In the genomic region with DNA sequence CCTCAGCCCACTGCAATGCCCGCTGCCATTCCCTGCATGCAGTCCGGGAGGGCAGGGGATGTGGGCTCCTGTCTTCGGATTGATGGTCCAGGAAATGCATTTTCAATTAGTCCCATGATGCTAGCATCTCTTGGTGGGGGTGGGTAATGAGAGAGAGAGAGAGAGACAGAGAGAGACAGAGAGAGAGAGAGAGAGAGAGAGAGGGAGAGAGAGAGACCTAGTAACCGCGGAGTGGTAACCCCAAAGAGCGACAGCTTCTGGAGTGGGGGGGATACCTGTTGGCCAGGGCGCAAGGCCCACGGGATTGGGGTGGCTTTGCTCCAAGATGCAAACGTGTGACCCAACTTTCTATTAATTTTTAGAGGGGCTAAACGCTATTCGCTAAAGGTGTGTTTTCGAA, we compare ENCODE assay signal across 9 mouse cellular contexts. TPM values are rescaled to one million over a fixed set of nuclear protein-coding genes. Genes with fewer than 3 reads are reported as not detected.
DNase-seq lines count a peak whose midpoint lies in the region; ATAC-seq and TF ChIP-seq lines count a peak whose summit lies in the region.
"Had no signal": no experiment of that assay in that cellular context is flagged by ENCODE, and none has a peak within 500 bp of the region (broad histone marks: within the 10 kb centered on the region; RNA-seq: fewer than 3 reads in every experiment).

A gene (plus strand): TSS at position 301 of the 400 bp plus-strand sequence.

- DNase-seq in kidney, postnatal 0 days (ENCODE audit: low spot score): no peak
- no peak for DNase-seq in kidney, postnatal 4 days
- no peak for DNase-seq in forebrain, embryonic 11.5 days (ENCODE audit: low spot score)
- DNase-seq in layer of hippocampus, postnatal 36 days: no peak
- DNase-seq in urinary bladder, adult 2 months (ENCODE audit: low spot score): no peak
- no peak for DNase-seq in spleen, postnatal 36 days (ENCODE audit: low spot score in 2 of 2)
- DNase-seq: lung, postnatal 4 days had no signal

- H3K4me2 ChIP-seq in kidney, postnatal 0 days (ENCODE audit: low read length): peak within 1 kb of the TSS; percentile 73
- H3K4me2 ChIP-seq in forebrain, embryonic 11.5 days (ENCODE audit: low read depth, low read length, severe bottlenecking): peak within 1 kb of the TSS; percentile 86
- peak within 1 kb of the TSS; percentile 91 for H3K4me2 ChIP-seq in midbrain, embryonic 15.5 days

- no peaks in the 10 kb centered on the region for H3K9me3 ChIP-seq in kidney, postnatal 0 days (replicated peaks; ENCODE audit: low read length)
- no peaks in the 10 kb centered on the region for H3K9me3 ChIP-seq in forebrain, embryonic 11.5 days (ENCODE audit: control insufficient read depth, low read length)
- H3K9me3 ChIP-seq in midbrain, embryonic 15.5 days: no peaks in the 10 kb centered on the region

- 5% methylated on average over 12 of the region's 12 CpGs for WGBS in kidney, postnatal 0 days
- WGBS in forebrain, embryonic 11.5 days: 7% methylated on average over 12 of the region's 12 CpGs
- 8% methylated on average over 12 of the region's 12 CpGs for WGBS in midbrain, embryonic 15.5 days

- H3K9ac ChIP-seq in kidney, postnatal 0 days (ENCODE audit: low read depth, low read length): no peak within 1 kb of the TSS
- peak within 1 kb of the TSS; percentile 54 for H3K9ac ChIP-seq in forebrain, embryonic 11.5 days (ENCODE audit: low read length)
- H3K9ac ChIP-seq in midbrain, embryonic 15.5 days: peak within 1 kb of the TSS; percentile 76

- peaks cover 10% of the 10 kb centered on the region; the same call in 1 of the 2 replicates for H3K4me1 ChIP-seq in kidney, postnatal 0 days (replicated peaks; ENCODE audit: insufficient read depth, low read length)
- peaks cover 3% of the 10 kb centered on the region; the same call in 1 of the 2 replicates for H3K4me1 ChIP-seq in forebrain, embryonic 11.5 days (replicated peaks; ENCODE audit: control insufficient read depth, insufficient read depth, low read length)
- peaks cover 23% of the 10 kb centered on the region for H3K4me1 ChIP-seq in midbrain, embryonic 15.5 days

- H3K4me3 ChIP-seq in kidney, postnatal 0 days (replicated peaks; ENCODE audit: low read depth, low read length): peak within 1 kb of the TSS; percentile 33
- H3K4me3 ChIP-seq in forebrain, embryonic 11.5 days (ENCODE audit: low read depth, low read length): peak within 1 kb of the TSS; percentile 63
- H3K4me3 ChIP-seq in midbrain, embryonic 15.5 days: peak within 1 kb of the TSS; percentile 81

- H3K27me3 ChIP-seq in kidney, postnatal 0 days (ENCODE audit: insufficient read depth, low read length): peaks cover 39% of the 10 kb centered on the region
- peaks cover 51% of the 10 kb centered on the region for H3K27me3 ChIP-seq in forebrain, embryonic 11.5 days (ENCODE audit: control insufficient read depth, insufficient read depth, low read length)
- H3K27me3 ChIP-seq in midbrain, embryonic 15.5 days (replicated peaks): peaks cover 10% of the 10 kb centered on the region

- TF ChIP-seq CTCF in kidney, postnatal 0 days (IDR thresholded peaks at IDR 0.05; ENCODE audit: low read depth): no peak

- no peak for ATAC-seq in kidney, postnatal 0 days (replicated peaks; ENCODE audit: low FRiP score, low read depth)
- ATAC-seq in forebrain, embryonic 11.5 days (replicated peaks; ENCODE audit: low FRiP score): no peak
- ATAC-seq in midbrain, embryonic 15.5 days (replicated peaks): no peak
- ATAC-seq in CD4-positive, CD25-positive, alpha-beta regulatory T cell, adult 4 months: no peak

- no peaks in the 10 kb centered on the region for H3K36me3 ChIP-seq in kidney, postnatal 0 days (ENCODE audit: insufficient read depth, low read length)
- H3K36me3 ChIP-seq in forebrain, embryonic 11.5 days (ENCODE audit: control insufficient read depth, insufficient read depth, low read length): no peaks in the 10 kb centered on the region
- no peaks in the 10 kb centered on the region for H3K36me3 ChIP-seq in midbrain, embryonic 15.5 days (replicated peaks)

- no peak within 1 kb of the TSS for H3K27ac ChIP-seq in kidney, postnatal 0 days
- H3K27ac ChIP-seq in forebrain, embryonic 11.5 days (ENCODE audit: low read depth, low read length): no peak within 1 kb of the TSS
- H3K27ac ChIP-seq in midbrain, embryonic 15.5 days: peak within 1 kb of the TSS; percentile 59

RNA-seq across cellular contexts. Expression of the gene that starts here (rescaled TPM):
- 0.37 and 0.41 TPM in 2 replicates for polyA plus RNA-seq in kidney, postnatal 0 days (2015; fragmentation: Nextera tagmentation; extraction: Ambion mirVana)
- polyA plus RNA-seq in forebrain, embryonic 11.5 days (2014; fragmentation: Nextera tagmentation; extraction: Ambion mirVana): 8.9 and 9.4 TPM in 2 replicates
- 100 to 1,000 TPM; 310 to 313 TPM for total RNA-seq in layer of hippocampus, postnatal 36 days (2021)
- 111 and 114 TPM in 2 replicates for polyA plus RNA-seq in midbrain, embryonic 15.5 days (2015; fragmentation: Nextera tagmentation; extraction: Ambion mirVana)
- 0.03 and 0.08 TPM in 2 replicates for polyA plus RNA-seq in urinary bladder, adult 2 months (2012; rRNA removed)
- under 1 TPM in 1 of 2 experiments, not detected in 1; 0.12 TPM for polyA plus RNA-seq in CD4-positive, CD25-positive, alpha-beta regulatory T cell, adult 4 months (2017; shearing (Covaris generic))

Comparison
In these comparisons a context has a peak if more than half of its experiments do, and no peak if none do; other contexts are left out.
1. RNA of the gene that starts here (polyA plus RNA-seq): 111 to 114 TPM in midbrain, embryonic 15.5 days; 8.9 to 9.4 TPM in forebrain, embryonic 11.5 days, 0.37 to 0.41 TPM in kidney, postnatal 0 days, 0.12 TPM in CD4-positive, CD25-positive, alpha-beta regulatory T cell, adult 4 months and 0.03 to 0.08 TPM in urinary bladder, adult 2 months; every median in the first group is over 10 times any median in the second.
2. Peak in every context shown above with its lines, with median percentiles within 50 percentile points of each other: H3K4me2 ChIP-seq and H3K4me3 ChIP-seq.